Mouse (Mus musculus) cerebellum, postnatal 10 days (tissue): ENCODE measurements at regions not wholly inside any gene's neighbourhood (a gene's known extent, or its start where the extent isn't known, plus 50 kb on each side); places are given as distances from the start of the nearest gene placed in this dataset.
A peak's percentile ranks its signal among the peaks of the same experiment; 100 is the strongest.

ENCODE experiments used
- DNase-seq, 2 experiments: peaks; one replicate each; pipeline ENCODE4 v3.0.0; 2021; ENCODE audit warnings: mixed read lengths in 2 of 2

GRCm38 (mm10) chr3:140348670-140349069, 863.5 kb downstream of the Pdha2 start:
- DNase-seq, result no peak

GRCm38 (mm10) chr3:140340631-140341030, 871.5 kb downstream of the Pdha2 start:
- peak; percentile 9 to 14 for DNase-seq

- peak; percentile 35 to 41 for DNase-seq
Measured at GRCm38 (mm10) chr3:140313795-140314194, 898.4 kb downstream of the Pdha2 start.

- no peak for DNase-seq
Measured at GRCm38 (mm10) chr3:140299364-140299763, 912.8 kb downstream of the Pdha2 start.
